Mouse (Mus musculus) adrenal gland, postnatal 25 days (tissue): ENCODE data around the gene Myh9. TPM values are rescaled to one million over a fixed set of nuclear protein-coding genes. Genes with fewer than 3 reads are reported as not detected.

Experiments
- DNase-seq: peaks from one replicate; pipeline ENCODE4 v3.0.0; 2021; ENCODE audit warnings: mixed read lengths
- total RNA-seq: library from RNA; stranded (reverse); gene quantifications from 2 replicates; pipeline ENCODE4 v1.2.3, GENCODE M21; 2021

The Myh9 gene
- total RNA-seq, 1 experiment from 2014 or later = 352 TPM

DNA sequence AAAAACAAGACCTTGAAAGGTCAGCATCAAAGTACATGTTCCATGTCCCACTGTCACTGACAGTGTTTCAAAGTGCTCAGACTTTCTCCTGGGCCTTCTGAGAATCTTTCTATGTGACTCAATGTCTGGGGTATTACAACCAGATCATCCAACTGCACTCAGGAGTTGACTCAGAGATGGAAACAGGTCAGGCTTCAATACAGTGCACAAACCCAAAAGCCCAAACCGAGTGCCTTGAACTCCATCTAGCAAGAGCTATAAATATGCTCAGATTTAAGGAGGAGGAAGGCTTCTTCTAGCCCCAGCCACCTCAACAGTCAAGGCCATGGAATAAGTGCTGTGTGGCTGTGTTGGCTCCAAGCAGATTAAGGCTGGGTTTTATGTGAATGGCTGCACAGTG, 56.2 kb downstream of the Myh9 start:
- DNase-seq = no peak

DNA sequence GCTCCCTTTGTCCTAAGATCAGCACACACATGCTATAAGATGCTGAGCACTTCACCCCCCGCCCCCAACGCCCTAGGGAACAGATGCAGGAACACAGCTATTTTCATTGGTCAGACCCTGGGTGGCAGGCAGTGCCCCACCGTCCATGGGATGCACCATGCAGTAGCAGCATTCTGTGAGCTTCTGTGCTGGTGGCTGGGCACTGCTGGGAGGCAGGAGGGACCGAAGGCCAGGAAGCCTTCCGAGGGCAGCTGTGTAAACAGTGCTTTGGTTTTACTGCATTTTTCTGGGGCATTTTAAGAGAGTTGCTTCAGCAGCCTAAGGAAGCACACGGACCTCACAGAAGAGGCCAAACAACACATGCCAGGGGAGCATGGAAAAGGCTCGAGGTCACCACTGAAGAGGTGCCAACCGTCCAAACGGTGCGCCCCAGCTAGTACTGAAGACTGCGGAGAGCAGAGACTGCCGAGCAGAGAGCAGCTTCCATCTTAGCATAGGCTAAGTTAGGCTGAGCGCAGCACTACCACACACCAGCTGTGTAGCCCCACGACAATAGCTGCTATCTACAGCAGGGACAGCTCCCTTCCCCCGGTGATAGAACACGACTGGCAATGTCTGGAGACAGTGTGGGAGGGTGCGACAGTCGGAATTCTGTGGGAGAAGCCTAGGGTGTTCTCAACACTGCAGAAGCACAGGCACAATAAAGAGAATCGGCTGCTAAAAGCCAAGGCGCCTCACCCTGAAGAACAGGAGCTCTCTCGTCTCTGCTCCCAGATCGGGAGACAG, 57.7 kb downstream of the Myh9 start:
- DNase-seq = no peak

DNA sequence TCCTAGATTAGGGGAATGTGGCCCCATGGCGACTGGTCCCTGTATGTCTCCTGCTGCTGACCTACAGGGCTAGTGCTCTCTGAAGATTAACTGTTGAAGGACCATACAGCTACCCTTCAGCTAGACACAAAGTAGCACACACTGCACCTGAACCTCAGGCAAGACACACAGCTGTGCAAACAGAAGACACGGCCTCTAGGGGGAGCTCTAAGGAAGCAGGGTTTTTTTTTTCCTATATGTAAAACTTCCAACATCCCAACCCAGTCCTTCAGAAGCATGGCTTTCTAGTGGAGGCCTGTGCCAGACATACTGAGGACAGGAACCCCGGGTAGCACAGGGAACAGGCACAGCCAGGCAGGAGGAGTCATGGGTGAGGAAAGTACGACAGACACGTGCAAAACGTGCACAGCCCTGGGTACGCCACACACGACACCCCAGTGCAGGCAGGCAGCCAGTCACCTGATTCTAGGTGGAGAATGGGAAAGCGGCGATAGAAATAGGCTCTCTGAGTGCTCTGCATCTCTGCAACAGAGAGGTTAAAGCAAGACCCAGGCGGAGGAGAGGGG, 59.4 kb downstream of the Myh9 start:
- DNase-seq = no peak

DNA sequence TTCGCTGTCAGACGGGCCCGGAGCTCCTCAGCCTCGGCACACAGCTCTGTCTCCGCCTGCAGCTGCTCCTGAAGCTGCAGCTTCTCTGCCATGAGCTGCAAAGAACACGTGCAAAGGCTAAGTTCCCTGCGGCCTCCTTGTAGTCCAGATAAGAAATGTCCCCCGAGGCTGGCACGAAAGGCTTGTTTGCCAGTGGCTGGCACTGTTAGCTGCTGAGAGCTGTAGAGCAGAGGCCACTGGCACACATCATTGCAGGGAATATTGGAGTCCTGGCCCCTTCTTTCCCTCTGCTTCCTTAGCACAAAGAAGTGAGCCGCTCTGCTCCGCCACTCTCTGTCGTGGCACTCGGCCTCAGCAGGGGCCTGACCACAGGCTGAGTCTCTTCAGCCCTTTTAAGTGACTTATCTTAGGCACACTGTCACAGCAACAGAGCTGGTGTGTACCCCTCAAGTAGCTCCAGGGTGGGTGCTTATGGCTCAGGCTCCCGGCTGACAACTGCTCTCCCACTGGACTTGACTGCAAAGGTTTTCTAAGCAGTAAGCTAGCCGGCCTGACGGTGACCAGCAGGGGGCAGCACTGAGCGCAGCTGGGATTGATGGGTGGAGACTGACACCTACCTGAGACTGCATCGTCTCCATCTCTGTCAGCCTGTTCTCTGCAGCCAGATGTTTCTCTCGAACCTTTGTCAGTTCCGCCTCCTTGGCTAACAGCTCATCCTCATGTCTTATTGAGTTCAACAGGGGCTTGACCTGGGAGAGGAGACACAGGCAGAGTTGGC, 66.6 kb downstream of the Myh9 start:
- DNase-seq = peak; percentile 85

DNA sequence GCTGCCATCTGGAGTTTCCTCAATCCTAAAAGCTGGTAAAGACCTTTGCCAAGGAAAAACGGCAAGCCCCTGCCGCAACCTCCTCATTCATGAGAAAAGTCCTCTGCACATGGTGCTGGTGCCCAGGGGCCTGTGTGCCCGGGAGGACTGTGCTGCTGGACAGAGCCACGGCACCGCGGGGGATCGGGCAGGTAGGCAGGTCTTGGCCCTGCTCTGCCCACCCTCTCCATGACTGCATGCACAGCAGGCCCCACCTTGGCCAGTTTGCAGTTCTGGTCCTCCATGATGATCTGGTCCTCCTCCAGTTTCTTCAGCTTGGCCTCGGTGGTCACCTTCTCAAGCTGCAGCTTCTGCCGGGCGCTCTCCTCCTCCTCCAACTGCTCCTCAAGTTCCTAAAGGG, 67.7 kb downstream of the Myh9 start:
- no peak for DNase-seq

DNA sequence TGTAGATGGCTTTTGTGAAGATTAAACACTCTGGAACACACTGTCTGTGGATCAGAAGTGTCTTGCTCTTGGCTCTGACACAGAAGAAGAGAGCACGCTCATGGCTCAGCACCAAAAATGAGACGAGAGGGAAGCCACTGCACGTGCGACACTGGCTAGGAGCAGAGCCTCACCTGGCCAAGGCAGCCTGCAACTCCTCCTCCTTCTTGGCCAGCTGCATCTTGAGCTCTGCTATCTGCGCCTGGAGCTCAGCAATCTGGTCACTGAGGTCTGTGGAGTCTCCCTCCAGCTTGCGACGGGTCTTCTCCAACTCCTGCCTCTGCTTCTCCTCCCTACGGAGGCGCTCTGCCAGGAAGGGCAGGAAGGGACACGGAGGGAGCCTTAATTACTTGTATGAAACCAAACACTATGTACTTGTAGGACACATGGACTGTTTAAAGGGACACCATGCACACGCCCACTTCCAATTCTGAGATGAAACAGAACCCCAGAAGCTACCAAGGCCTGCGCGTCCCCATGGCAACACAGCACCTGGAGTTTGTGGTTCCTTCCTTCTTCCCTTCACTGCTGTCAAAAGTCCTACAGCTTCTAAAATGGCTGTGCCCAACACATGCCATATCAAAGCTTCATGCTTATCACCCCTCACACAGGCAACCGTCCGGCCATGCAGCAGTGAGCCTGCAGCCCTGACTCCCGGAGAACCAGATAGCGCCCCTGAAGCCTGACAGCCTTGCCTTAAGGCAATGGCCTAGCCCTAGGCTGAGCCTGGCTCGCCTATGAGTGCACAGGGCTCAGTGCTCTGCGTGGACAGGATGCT, 68.7 kb downstream of the Myh9 start:
- DNase-seq = no peak

DNA sequence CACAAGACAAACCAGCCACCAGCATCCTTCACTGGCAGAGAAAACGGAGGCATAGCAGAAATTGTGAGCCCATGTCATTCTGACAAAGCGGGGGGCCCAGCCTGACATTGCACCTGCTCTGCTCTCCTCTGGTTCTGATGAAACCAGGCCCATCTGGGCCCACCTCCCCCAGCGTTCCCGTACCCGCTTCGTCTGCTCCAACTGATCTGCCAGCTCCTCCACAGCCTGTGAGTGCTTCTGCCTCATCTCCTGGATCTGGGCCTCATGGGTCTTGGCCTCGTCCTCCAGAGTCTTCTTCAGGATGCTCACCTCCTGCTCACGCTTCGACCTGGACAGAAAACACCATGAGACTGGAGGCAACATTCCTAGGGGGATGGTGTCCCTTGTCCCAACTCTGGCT, 71.0 kb downstream of the Myh9 start:
- no peak for DNase-seq

DNA sequence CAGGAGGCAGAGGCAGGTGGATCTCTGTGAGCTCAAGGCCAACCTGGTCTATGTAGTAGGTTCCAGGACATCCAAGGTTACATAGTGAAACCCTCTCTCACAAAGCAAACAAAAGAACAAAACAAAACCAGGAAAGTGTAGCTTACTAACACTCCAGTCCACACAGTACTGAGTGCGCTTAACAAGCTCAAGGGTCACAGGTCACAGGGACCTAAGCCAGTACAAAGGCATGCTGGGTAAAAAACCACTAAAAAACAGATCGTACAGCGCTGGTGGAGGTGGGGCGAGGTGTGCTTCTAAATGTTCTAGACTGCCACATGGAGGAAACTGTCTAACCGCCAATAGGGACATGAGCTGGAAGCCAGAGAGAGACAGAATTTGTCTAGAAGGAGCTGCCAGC, 71.6 kb downstream of the Myh9 start:
- no peak for DNase-seq

DNA sequence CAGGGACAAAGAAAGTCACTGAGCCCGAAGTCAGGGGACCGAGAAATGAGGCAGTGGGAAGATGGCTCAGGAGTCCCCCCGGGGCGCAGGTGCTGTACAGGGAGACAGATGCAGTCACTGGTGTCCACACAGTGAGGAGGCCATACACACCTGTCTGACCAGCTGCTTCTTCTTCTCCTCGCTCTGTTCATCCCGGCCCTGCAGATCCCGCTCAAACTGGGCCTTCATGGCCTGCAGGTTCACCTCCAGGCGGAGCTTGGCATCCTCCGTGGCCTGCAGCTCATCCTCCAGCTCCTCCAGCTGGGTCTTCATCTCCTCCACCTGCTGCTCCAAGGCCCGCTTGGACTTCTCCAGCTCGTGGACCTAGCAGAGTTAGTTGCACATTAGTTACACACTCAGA, 75.0 kb downstream of the Myh9 start:
- no peak for DNase-seq

DNA sequence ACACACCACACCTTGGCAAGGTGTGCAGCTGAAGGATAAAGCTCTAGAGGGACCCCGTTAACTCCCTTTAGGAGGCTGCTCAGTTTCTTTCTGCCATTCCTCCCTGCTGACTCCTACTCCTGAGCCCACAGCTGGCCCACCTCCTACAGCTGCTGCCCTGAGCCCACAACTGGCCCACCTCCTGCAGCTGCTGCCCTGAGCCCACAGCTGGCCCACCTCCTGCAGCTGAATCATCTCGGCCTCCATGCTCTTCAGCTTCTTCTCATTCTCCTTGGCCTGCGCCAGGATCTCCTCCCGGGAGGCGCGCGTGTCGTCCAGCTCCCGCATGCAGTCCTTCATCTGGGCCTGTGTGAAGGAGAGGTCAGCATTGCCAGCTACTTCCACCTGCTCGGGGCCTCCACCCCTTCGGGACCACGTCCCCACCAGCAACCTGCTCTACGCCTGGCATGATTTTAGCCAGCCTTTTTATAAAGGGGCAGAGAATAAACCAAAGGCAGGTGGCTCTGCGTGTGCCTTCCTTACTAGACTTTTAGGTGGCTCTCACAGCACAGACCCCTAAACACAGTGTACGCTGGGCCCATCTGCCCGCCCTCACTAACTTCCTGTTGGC, 76.4 kb downstream of the Myh9 start:
- no peak for DNase-seq

DNA sequence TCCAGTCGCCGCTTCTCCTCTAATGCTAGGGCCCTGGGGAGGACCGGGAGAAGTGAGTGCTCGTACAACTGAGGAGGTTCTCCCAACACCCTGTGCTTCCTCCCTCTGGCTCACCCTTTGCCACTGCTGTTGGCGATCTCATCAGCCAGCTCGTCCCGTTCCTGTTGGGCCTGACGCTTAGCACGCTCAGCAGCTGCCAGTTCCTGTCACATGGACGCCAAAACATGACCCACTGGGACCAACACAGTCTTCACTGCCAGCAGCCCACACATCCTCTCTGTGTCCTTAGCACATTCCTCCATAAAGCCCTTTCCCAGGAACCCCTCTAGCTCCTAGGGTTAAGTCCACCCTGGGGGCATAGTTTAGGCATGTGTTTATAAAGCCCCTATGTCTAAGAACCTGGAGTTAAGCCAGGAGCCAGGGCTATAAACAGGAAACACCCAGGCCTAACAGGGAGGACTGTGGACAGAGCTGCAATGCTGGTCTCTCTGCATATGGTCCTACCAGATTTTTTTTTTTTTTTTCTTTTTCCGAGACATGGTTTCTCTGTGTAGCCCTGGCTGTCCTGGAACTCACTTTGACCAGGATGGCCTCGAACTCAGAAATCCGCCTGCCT, 77.5 kb downstream of the Myh9 start:
- peak; percentile 45 for DNase-seq

DNA sequence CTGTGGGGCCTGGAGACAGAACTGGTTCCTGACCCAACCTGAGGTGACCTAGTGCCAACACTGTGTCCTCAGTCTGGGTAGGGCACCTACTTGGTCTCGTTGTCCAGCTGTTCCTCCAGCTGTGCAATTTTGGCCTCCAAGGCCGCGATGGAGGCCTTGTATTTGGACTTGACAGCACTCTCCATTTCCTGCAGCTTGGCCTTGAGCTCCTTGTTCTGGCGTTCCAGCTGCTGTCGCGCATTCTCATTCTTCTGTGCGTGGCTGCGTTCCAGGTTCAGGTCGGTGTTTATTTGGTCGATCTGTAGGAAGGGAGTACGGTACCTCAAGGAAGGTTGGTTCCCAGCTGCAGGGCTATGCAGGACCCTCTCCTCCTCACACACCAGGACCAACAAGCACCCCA, 78.3 kb downstream of the Myh9 start:
- peak; percentile 52 for DNase-seq

DNA sequence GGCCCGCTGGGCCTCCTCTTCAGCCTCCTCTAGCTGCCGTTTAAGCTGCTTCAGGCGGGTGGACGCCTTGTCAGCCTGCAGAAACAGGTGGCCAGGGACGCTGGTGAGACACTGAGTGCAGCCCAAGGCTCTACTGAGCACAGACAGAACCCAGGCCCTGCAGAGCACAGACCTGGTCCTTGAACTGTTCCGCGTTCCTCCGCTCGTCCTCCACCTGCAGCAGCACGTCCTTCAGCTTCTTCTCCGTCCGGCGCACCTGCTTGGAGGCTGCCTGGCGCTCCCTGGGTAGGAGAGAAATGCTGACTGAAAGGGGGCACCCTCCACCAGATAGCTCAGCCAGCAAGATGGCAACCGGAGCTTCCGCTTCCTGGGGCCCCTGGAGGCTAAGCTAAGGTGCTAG, 78.9 kb downstream of the Myh9 start:
- no peak for DNase-seq

DNA sequence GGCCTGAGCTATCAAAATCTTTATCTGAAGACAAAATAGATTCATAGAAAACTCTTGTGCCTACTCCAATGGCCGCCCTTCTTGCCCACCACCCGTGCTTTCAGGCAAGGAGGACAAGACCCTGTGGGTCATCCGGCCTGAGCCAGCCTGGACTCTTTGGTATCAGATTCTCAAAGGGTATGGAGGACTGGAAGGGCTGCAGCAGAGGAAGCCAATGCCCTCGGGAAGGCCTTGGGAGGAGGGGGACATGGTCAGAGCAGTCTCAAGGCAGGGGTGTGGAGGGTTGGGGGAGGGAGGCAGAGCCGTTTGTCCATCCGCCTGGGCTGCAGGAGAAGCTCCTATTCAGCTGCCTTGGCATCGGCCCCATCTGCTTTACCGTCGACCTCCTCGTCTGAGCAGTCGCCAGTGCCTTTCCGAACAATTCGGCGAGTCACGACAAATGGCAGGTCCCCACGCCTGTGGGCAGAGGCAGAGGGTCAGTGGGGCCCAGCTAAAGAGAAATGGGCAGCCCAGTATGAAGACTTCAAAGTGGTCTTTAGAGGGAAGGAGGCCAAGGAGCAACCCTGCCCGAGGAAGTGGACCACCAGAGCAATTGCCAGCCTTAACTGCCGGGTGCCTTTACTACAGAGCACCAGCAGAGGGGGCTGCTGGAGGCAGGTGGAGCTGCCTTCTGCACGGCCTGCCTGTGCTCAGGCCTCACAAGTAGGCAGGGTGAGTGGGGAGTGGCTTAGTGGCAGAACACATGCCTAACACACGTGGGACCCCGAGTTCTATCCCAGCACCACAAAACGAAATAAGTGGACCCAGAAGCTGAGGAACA, 80.2 kb downstream of the Myh9 start:
- DNase-seq = peak; percentile 58

DNA sequence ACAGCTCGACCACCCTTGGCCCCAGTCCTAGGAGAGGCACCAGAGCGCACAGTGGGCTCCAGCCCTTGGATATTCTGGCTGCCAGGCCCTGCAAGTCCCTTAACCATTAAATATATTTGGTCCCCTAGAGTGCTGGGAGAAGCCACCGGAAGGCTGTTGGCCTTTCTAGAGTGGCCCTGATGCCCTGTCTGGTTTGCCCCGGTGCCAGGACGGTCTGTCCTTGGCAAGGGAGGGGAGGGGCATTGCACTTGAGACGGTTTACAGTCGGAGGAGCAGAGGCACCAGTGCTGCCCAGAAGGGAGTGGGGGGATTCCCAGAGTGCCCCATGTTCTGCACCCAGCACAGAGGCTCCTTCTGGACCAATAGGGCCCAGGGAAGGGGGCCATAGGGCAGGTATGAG, 80.9 kb downstream of the Myh9 start:
- DNase-seq = peak; percentile 61

DNA sequence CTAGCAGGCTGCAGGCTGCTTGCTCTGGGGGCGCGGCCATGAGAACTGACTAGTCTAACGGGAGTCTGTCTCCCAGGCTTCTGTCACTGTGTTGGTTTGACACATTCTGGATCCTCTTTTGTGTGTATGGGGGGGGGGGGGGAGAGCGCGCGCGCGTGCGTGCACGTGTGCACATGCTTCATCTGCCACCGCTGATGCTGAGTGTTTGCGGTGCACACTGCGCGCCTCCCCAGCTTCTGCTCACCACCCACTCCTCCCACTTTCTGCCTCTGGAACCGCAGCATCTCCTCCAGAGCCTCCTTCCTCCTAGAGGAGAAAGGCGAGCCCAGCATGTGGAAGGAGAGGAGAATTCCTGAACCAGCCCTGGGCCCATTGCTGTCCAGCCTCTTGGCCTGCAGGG, 81.9 kb downstream of the Myh9 start:
- no peak for DNase-seq

DNA sequence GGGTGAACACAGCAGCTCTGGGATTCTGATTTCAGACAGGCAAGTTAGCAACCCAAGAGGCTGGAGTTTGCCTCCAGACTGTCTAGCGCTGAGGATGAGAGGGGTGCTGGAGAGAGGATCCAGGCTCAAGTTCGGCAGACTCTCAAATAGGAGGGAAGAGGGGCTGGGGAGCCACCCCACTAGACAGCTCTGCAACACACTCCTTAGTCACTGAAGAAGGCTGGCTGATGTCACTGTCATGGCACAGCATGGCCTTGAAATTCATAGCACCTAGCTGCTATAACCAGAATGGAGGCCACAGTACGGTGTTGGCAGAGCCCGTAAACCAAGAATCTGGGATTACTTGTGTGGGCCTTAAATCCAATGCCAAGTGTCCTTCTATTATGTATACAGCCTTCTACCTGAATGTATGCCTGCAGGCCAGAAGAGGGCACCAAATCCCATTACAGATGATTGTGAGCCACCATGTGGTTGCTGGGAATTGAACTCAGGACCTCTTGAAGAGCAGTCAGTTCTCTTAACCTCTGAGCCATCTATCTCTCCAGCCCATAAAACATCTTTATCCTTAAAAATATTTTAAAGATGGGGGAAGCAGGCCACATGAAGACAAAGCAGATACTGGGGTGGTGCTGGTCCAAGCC, 84.3 kb downstream of the Myh9 start:
- DNase-seq = no peak

DNA sequence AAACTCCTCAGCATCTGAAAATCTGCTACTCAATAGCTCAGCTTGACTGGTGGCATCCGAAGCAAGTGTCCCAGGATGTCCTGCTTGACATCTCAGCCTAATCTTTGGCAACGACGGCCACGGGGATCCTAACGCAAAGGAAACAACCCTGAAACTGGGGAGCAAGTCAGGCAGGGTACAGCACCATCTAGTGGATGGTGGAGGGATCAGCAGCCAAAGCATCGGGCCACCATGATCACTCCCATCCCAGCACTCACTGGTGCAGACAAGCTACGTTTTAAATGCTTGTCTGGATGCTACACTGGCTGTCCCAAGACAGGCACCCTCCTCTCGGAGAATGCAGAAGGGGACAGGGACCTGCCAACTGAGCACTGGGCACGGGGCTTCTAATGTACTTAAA, 85.1 kb downstream of the Myh9 start, which contains the start of gene Apol8:
Apol8 (minus strand) TSS at position 156 of the 400 bp plus-strand sequence.
- DNase-seq = peak; percentile 56

DNA sequence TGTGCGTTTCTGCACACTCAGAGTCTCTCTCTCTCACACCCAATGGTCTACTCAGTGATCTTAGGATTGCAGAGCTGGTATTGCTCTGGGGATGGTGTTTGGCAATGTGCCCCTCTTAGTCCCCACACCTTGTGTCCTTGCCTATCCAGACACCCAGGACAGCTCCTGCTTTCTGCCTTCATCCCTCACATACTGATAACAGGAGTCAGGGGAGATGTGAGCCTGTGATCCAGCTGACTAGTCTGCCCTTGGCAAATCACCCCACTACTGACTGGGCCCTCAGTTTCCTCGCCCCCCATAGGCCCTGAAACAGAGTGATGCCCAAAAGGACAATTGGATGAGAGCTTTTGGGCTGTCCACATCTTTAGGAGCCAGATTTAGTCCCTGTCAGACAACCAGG, 85.9 kb downstream of the Myh9 start:
- DNase-seq = no peak

DNA sequence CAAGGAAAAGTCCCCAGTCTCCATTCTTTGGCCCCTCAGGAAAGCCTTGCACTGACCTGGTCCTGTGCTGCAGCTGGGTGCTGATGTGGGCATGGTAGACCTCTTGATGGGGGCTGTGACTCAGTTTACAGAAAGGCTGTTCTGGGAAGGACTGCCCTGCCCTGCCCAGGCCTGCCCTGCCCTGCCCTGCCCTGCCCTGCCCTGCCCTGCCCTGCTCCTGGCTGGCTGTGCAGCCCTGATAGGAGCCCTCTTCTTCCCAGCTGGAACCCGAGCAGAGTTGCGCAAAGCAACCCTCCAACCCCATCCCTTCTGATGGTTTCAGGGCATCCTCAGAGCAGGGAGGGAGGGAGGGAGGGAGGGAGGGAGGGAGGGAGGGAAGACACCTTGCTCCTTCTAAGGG, 86.8 kb downstream of the Myh9 start:
- DNase-seq = no peak
